Mouse (Mus musculus) ES-E14 (cell line): Measurements from ENCODE around the gene Tldc2. TPM values are rescaled to one million over a fixed set of nuclear protein-coding genes. Genes with fewer than 3 reads are reported as not detected.

Source experiments
- DNase-seq: peaks from one replicate; pipeline ENCODE4 v3.0.0-alpha.2; 2013; ENCODE audit warnings: low read depth, low spot score
- H3K27ac ChIP-seq: 2 replicates; pipeline ENCODE4 v1.5.1; 2012; ENCODE audit warnings: low read depth, mild to moderate bottlenecking, low read length, moderate library complexity, mixed read lengths; ENCODE audit not compliant: poor library complexity, insufficient read depth, severe bottlenecking
- H3K36me3 ChIP-seq: 2 replicates; pipeline ENCODE4 v1.6.1; 2012; ENCODE audit warnings: mild to moderate bottlenecking, low read length, moderate library complexity, mixed read lengths; ENCODE audit not compliant: control insufficient read depth, poor library complexity, insufficient read depth, severe bottlenecking
- H3K4me1 ChIP-seq, 2 experiments: fragments of 150-350 bp in 1 of 2; sonication (generic) in 1 of 2; 2 replicates each; pipeline ENCODE4 v1.6.1; 2012; ENCODE audit warnings: low read length in 2 of 2, mild to moderate bottlenecking in 1 of 2, mixed read lengths in 1 of 2; ENCODE audit not compliant: control insufficient read depth in 2 of 2, insufficient read depth in 2 of 2, poor library complexity in 1 of 2
- H3K4me3 ChIP-seq, 2 experiments: fragments of 150-350 bp in 1 of 2; sonication (generic) in 1 of 2; 2 replicates each; pipeline ENCODE4 v1.5.1; 2012; ENCODE audit warnings: low read length in 2 of 2, low read depth in 1 of 2, mild to moderate bottlenecking in 1 of 2, mixed read lengths in 1 of 2; ENCODE audit not compliant: insufficient read depth in 1 of 2, poor library complexity in 1 of 2, severe bottlenecking in 1 of 2
- H3K9ac ChIP-seq: 2 replicates; pipeline ENCODE4 v1.6.1; 2012; ENCODE audit warnings: low read depth, mild to moderate bottlenecking, low read length, mixed read lengths; ENCODE audit not compliant: poor library complexity, insufficient read depth, severe bottlenecking
- H3K9me3 ChIP-seq: fragments of 150-350 bp; sonication (generic); 2 replicates; pipeline ENCODE4 v1.6.1; 2012; ENCODE audit warnings: low read depth, mild to moderate bottlenecking, low read length; ENCODE audit not compliant: control insufficient read depth, insufficient read depth
- CHD2 ChIP-seq: IDR thresholded peaks from 2 replicates; pipeline ENCODE4 v1.6.1; 2014; ENCODE audit warnings: mild to moderate bottlenecking, low read depth, low read length, inconsistent platforms
- HCFC1 ChIP-seq: IDR thresholded peaks from 2 replicates; pipeline ENCODE4 v1.6.1; 2012; ENCODE audit warnings: low read length, inconsistent platforms, borderline replicate concordance; ENCODE audit not compliant: insufficient read depth
- MAFK ChIP-seq: IDR thresholded peaks from 2 replicates; pipeline ENCODE4 v1.6.1; 2014; ENCODE audit warnings: mild to moderate bottlenecking, low read depth, low read length, inconsistent platforms; ENCODE audit not compliant: insufficient read depth
- ZC3H11A ChIP-seq: IDR thresholded peaks from 2 replicates; pipeline ENCODE4 v1.6.1; 2012; ENCODE audit warnings: low read depth, mild to moderate bottlenecking, inconsistent platforms, low read length, borderline replicate concordance
- ZNF384 ChIP-seq: IDR thresholded peaks from 2 replicates; pipeline ENCODE4 v1.6.1; 2012; ENCODE audit warnings: low read depth, low read length, inconsistent platforms
- in situ Hi-C, 2 experiments: fragments of 600-800 bp; cut with MboI; formaldehyde crosslinking; loops; one replicate each; pipeline ENCODE4 v1.15.1; 2025; ENCODE audit warnings: low sequenced_read_pairs in 2 of 2, inconsistent platforms in 1 of 2; ENCODE audit not compliant: unreplicated experiment in 2 of 2
- total RNA-seq: library from RNA; depleted of rRNA; stranded (reverse); fragments of 300-350 nt; gene quantifications from 2 replicates; pipeline ENCODE4 v1.2.3, GENCODE M21; 2012

Tldc2 gene
- total RNA-seq, 1 experiment = not detected

DNA sequence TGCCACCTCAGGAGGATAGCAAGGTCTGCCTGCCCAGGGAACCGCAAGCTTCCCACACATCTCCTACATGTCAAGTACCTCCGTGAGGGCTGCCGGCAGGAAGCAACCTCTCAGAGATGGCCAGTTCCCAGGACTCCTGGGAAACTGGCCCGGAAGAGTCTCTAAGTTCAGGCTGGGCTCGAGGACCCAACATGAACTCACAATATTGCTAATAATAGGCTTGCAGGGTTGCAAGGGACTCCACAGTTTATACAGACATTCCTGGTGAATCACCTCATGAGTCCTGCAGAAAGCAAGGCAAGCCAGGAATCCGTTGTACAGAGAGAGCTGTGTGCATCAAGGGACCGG is 21.0 kb upstream of the Tldc2 start:
- no peak for TF ChIP-seq HCFC1
- no peak for TF ChIP-seq ZC3H11A
- TF ChIP-seq MAFK = no peak
- TF ChIP-seq ZNF384 = no peak
- TF ChIP-seq CHD2 = no peak
- Histone ChIP-seq H3K9ac (no peak overlapping the region), H3K36me3 (no peaks in the 10 kb centered on the region), H3K4me1 (no peaks in the 10 kb centered on the region), H3K9me3 (no peaks in the 10 kb centered on the region), H3K4me3 (no peak overlapping the region), H3K27ac (no peak overlapping the region)
- DNase-seq = no peak
- in situ Hi-C loops = no loop called here

DNA sequence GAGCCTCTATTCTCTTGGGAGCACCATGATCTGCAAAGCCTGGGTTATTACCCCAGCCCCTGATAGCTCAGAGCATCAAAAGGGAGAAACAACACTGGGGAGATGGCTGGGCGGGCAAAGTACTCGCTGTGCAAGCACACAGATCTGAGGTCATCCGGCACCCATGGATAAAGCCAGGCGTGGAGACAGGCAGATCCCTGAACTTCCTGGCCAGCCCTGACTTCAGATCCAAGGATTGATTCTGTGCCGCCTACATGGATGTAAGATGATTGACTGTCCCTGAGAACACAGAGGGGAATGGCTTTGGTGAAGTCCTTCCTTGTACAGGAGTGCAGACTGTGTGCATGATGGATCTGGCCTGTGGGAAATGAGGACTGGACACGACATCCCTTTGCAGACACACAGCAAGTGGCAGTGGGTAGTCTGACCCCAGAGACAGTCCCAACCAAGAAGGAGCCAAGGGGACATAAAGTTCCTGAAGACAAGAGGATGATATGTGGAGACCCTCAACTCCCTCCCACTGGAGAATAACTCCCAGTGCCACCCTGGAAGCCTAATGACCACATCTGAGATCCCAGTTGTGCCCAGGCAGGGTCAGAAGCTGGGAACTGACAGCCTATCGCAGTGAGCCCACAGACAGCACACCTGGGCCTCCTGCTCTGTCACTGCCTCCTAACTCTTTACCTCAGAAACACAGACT is 20.0 kb upstream of the Tldc2 start:
- no peak for DNase-seq
- no peak for TF ChIP-seq ZNF384
- Histone ChIP-seq H3K9ac (no peak overlapping the region), H3K36me3 (no peaks in the 10 kb centered on the region), H3K9me3 (no peaks in the 10 kb centered on the region), H3K4me1 (no peaks in the 10 kb centered on the region), H3K27ac (no peak overlapping the region), H3K4me3 (no peak overlapping the region)
- in situ Hi-C loops = no loop called here

DNA sequence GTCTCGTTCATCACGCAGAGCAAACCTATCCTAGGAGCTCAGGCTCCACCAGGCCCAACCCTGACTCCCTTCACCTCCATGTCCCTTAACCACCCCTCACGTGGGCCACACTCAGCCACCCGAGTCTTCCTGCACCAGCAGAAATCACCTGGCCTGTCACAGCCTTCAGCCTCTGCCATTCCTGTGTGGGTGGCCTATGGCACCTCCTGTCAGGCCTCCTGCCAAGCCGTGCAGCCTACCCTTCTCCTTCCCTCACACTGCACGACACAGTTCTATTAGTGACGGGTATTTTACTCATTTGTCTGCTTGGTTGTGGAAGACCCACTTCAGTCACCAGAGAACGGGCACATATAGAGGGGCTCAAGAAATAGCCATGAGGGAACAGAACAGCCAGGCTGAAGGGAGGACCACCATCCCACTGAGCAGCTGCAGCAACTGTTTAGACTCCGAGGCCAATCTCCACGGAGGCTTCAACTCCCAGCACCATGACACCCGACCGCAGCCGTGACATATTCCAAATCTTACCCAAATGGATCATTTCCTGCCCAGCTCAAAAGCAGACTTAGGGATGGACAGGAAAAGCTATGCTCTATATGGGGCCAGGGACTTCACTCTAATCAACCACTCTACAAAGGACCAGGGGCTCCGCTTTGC is 18.0 kb upstream of the Tldc2 start:
- H3K4me3 ChIP-seq = no peak overlapping the region
- H3K9ac ChIP-seq = no peak overlapping the region
- no peaks in the 10 kb centered on the region; a peak in 1 of 4 replicates for H3K4me1 ChIP-seq
- TF ChIP-seq ZNF384 (no peak), ZC3H11A (no peak), MAFK (no peak), CHD2 (no peak), HCFC1 (no peak)
- no peaks in the 10 kb centered on the region for H3K36me3 ChIP-seq
- H3K9me3 ChIP-seq = no peaks in the 10 kb centered on the region
- H3K27ac ChIP-seq = no peak overlapping the region
- in situ Hi-C loops = no loop called here
- no peak for DNase-seq

DNA sequence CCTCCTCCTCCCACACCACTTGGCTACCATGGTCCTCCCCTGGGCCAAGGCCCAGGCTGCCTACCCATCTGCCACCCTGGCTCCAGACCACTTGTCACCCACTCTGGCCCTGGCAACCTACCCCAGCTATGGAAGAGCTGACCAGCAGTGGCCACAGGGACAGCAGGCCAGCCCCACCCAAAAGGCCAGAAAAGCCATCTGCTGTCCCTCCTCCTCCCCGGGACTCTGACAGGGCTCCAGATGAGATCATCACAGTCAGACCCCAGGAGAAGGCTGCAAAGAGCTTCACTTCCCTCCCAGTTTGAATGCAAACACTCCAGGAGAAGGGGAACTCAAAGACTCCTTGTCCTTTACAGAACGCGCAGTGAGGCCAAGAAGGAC is 17.5 kb upstream of the Tldc2 start:
- H3K4me1 ChIP-seq = no peaks in the 10 kb centered on the region; a peak in 1 of 4 replicates
- H3K4me3 ChIP-seq = no peak overlapping the region
- no peaks in the 10 kb centered on the region for H3K9me3 ChIP-seq
- no peak for TF ChIP-seq CHD2
- no peak for TF ChIP-seq ZNF384
- TF ChIP-seq HCFC1 = no peak
- TF ChIP-seq MAFK = no peak
- no peak for TF ChIP-seq ZC3H11A
- no peak for DNase-seq
- in situ Hi-C loops = no loop called here
- no peak overlapping the region for H3K9ac ChIP-seq
- H3K36me3 ChIP-seq = no peaks in the 10 kb centered on the region
- no peak overlapping the region for H3K27ac ChIP-seq

DNA sequence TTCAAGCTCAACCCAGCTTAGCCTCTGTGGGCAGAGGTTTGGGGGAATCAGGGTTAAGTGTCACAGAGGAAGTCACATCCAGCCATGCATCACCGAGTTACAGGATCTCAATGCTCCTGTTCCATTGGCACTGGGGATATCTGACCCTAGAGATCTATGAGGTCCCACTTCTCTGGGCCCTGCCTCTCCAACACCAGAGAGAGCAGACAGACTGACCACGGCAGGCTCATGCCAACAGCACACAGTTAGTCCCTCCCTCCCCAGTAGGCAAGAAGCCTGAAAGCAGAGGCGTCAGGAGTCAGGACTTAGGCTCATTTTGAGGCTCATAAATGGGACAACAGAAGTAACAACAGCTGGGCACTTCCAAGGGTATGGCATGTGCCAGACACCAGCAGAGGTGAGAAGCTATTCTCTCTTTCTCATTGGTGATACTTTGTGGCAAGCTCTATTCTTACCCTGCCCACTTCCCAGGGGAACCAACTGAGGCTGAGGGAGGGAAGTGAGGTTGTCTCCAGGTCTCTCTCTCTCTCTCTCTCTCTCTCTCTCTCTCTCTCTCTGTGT is 17.0 kb upstream of the Tldc2 start:
- TF ChIP-seq MAFK = no peak
- TF ChIP-seq CHD2 = no peak
- no peak for TF ChIP-seq ZC3H11A
- TF ChIP-seq ZNF384 = no peak
- TF ChIP-seq HCFC1 = no peak
- no peaks in the 10 kb centered on the region; a peak in 1 of 4 replicates for H3K4me1 ChIP-seq
- H3K36me3 ChIP-seq = no peaks in the 10 kb centered on the region
- H3K27ac ChIP-seq = no peak overlapping the region
- H3K4me3 ChIP-seq = no peak overlapping the region
- no peak for DNase-seq
- no peaks in the 10 kb centered on the region for H3K9me3 ChIP-seq
- in situ Hi-C loops = no loop called here
- no peak overlapping the region for H3K9ac ChIP-seq
